Mouse (Mus musculus) G1E (cell line): ENCODE measurements around the gene Wnt3a. TPM values are rescaled to one million over a fixed set of nuclear protein-coding genes. Genes with fewer than 3 reads are reported as not detected.

Source experiments
- ATAC-seq: 2 replicates; pipeline ENCODE4 v1.8.0; 2016; ENCODE audit warnings: mild to moderate bottlenecking; ENCODE audit not compliant: insufficient number of reproducible peaks, poor library complexity, low FRiP score, severe bottlenecking; ENCODE audit errors: extremely low read depth
- DNase-seq: peaks from one replicate; pipeline ENCODE4 v3.0.0; 2012; ENCODE audit warnings: low spot score
- H3K27me3 ChIP-seq: 2 replicates; pipeline ENCODE4 v1.6.1; 2012; ENCODE audit warnings: mild to moderate bottlenecking, low read length, inconsistent platforms; ENCODE audit not compliant: insufficient read depth
- H3K36me3 ChIP-seq: replicated peaks from 2 replicates; pipeline ENCODE3; 2012; ENCODE audit warnings: mild to moderate bottlenecking, inconsistent platforms
- H3K4me1 ChIP-seq: 2 replicates; pipeline ENCODE4 v1.6.1; 2012; ENCODE audit warnings: low read depth, low read length, inconsistent platforms, mixed read lengths; ENCODE audit not compliant: insufficient read depth
- H3K4me3 ChIP-seq: 2 replicates; pipeline ENCODE4 v1.5.1; 2012; ENCODE audit warnings: low read depth, mild to moderate bottlenecking, inconsistent platforms, low read length, moderate library complexity, mixed read lengths
- H3K9me3 ChIP-seq: replicated peaks from 2 replicates; pipeline ENCODE4 v1.6.1; 2012; ENCODE audit warnings: inconsistent platforms
- CTCF ChIP-seq: IDR thresholded peaks from 2 replicates; pipeline ENCODE4 v1.5.1; 2012; ENCODE audit warnings: low read depth, low read length, inconsistent platforms, mixed read lengths
- GATA1 ChIP-seq: IDR thresholded peaks from 2 replicates; pipeline ENCODE4 v1.6.1; 2012; ENCODE audit warnings: borderline replicate concordance, low read length, inconsistent platforms, mixed read lengths
- GATA2 ChIP-seq: IDR thresholded peaks from 2 replicates; pipeline ENCODE4 v1.6.1; 2012; ENCODE audit warnings: low read depth, low read length, inconsistent platforms, borderline replicate concordance
- POLR2AphosphoS5 ChIP-seq: IDR thresholded peaks from 2 replicates; pipeline ENCODE4 v1.6.1; 2012; ENCODE audit warnings: low read depth, low read length, inconsistent platforms; ENCODE audit not compliant: insufficient replicate concordance
- TAL1 ChIP-seq: conservative IDR thresholded peaks from 2 replicates; pipeline ENCODE4 v1.6.1; 2012; ENCODE audit warnings: low read depth, low read length, inconsistent platforms, mixed read lengths
- polyA plus RNA-seq: library from polyadenylated mRNA; stranded (reverse); fragments of >175 nt; gene quantifications from 2 replicates; pipeline ENCODE4 v1.2.3, GENCODE M21; 2012
- total RNA-seq, 2 experiments: library from RNA; stranded (forward) in 1 of 2; stranded (reverse) in 1 of 2; fragments of 200-1000 nt in 1 of 2; fragments of >200 nt in 1 of 2; fragmentation: Nextera tagmentation in 1 of 2; gene quantifications; 2 replicates each; pipeline ENCODE4 v1.2.3; 2014 to 2017

Wnt3a gene
- total and polyA plus RNA-seq, 3 experiments = not detected

GRCm38 (mm10) chr11:59225167-59225566 is 65.4 kb downstream of the Wnt3a start:
- DNase-seq = no peak
- Histone ChIP-seq H3K4me3 (peak overlapping the region; percentile 35; the same call in 1 of the 2 replicates), H3K36me3 (peaks cover 54% of the 10 kb centered on the region), H3K9me3 (no peaks in the 10 kb centered on the region), H3K4me1 (peaks cover 81% of the 10 kb centered on the region), H3K27me3 (no peaks in the 10 kb centered on the region)
- ATAC-seq = no peak
- TF ChIP-seq TAL1 (0 out of 2 replicates have a peak, but pooled peaks have one; percentile 8), GATA1 (no peak), POLR2AphosphoS5 (no peak), GATA2 (no peak), CTCF (no peak)

- Histone ChIP-seq H3K4me3 (no peak overlapping the region; the same call in 1 of the 2 replicates), H3K9me3 (no peaks in the 10 kb centered on the region), H3K4me1 (peaks cover 79% of the 10 kb centered on the region), H3K27me3 (no peaks in the 10 kb centered on the region), H3K36me3 (peaks cover 60% of the 10 kb centered on the region)
- no peak for TF ChIP-seq TAL1
- TF ChIP-seq POLR2AphosphoS5 = no peak
- no peak for TF ChIP-seq GATA1
- TF ChIP-seq GATA2 = no peak
- TF ChIP-seq CTCF = no peak
- no peak for DNase-seq
- ATAC-seq = no peak
These were observed 66.1 kb downstream of the Wnt3a start for GRCm38 (mm10) chr11:59224470-59224869.

GRCm38 (mm10) chr11:59224025-59224424 is 66.5 kb downstream of the Wnt3a start:
- Histone ChIP-seq H3K36me3 (peaks cover 63% of the 10 kb centered on the region), H3K27me3 (no peaks in the 10 kb centered on the region), H3K4me3 (no peak overlapping the region; the same call in 1 of the 2 replicates), H3K9me3 (no peaks in the 10 kb centered on the region), H3K4me1 (peaks cover 77% of the 10 kb centered on the region)
- no peak for ATAC-seq
- TF ChIP-seq POLR2AphosphoS5 = no peak
- no peak for DNase-seq

GRCm38 (mm10) chr11:59222306-59222705 is 68.2 kb downstream of the Wnt3a start:
- H3K4me1 ChIP-seq = peaks cover 85% of the 10 kb centered on the region
- DNase-seq (no peak), ATAC-seq (no peak)

GRCm38 (mm10) chr11:59221604-59222003 is 68.9 kb downstream of the Wnt3a start:
- ATAC-seq (no peak), DNase-seq (no peak)
- H3K4me1 ChIP-seq = peaks cover 88% of the 10 kb centered on the region
- no peak overlapping the region for H3K4me3 ChIP-seq
- H3K9me3 ChIP-seq = no peaks in the 10 kb centered on the region
- no peaks in the 10 kb centered on the region for H3K27me3 ChIP-seq
- TF ChIP-seq GATA2 (no peak), GATA1 (no peak), CTCF (no peak), TAL1 (no peak), POLR2AphosphoS5 (no peak)
- peaks cover 84% of the 10 kb centered on the region for H3K36me3 ChIP-seq

More at GRCm38 (mm10) chr11:59222306-59222705, 68.2 kb downstream of the Wnt3a start:
- no peaks in the 10 kb centered on the region for H3K27me3 ChIP-seq
- TF ChIP-seq CTCF = no peak
- TF ChIP-seq TAL1 = no peak
- TF ChIP-seq POLR2AphosphoS5 = no peak
- TF ChIP-seq GATA1 = no peak
- no peak for TF ChIP-seq GATA2
- H3K36me3 ChIP-seq = peaks cover 79% of the 10 kb centered on the region
- no peaks in the 10 kb centered on the region for H3K9me3 ChIP-seq
- H3K4me3 ChIP-seq = no peak overlapping the region

GRCm38 (mm10) chr11:59219064-59219463 is 71.5 kb downstream of the Wnt3a start:
- no peak overlapping the region for H3K4me3 ChIP-seq
- no peaks in the 10 kb centered on the region for H3K27me3 ChIP-seq
- ATAC-seq (no peak), DNase-seq (no peak)
- peaks cover 93% of the 10 kb centered on the region for H3K36me3 ChIP-seq
- no peaks in the 10 kb centered on the region for H3K9me3 ChIP-seq
- TF ChIP-seq GATA1 = no peak
- TF ChIP-seq TAL1 = no peak
- TF ChIP-seq GATA2 = no peak
- peak; percentile 67 for TF ChIP-seq CTCF
- TF ChIP-seq POLR2AphosphoS5 = no peak
- H3K4me1 ChIP-seq = peaks cover 82% of the 10 kb centered on the region
